Mouse (Mus musculus): Measurements from ENCODE around the gene Fgfr1op2.
"Not testable (repeated sequence)": the region's sequence is repeated elsewhere in the genome, so short reads cannot be mapped to it uniquely, and the experiment has no call there.

The Fgfr1op2 gene

DNA sequence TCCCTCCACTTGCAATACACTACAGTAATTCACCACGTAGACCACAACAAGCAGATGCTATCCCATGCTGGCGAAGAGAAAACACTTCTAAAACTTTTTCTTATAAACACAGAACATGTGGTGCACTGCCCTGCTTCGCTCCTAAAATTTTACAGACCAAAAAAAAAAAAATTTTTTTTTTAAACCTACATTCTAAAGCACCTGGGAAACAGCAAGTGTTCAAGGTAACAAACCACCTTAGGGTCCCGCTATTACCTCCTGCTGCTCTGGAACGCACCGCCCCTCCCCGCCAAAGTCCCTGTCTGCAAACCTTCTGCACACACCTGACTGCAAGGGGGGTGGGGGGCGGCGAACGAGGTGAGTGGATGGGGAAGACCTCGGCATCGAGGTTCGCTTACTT lies at the start of gene Fgfr1op2:
Gene Fgfr1op2, plus strand, starts transcription at position 301 of the 400 bp plus-strand sequence.
- no peak for DNase-seq (ENCODE audit: low spot score)

DNA sequence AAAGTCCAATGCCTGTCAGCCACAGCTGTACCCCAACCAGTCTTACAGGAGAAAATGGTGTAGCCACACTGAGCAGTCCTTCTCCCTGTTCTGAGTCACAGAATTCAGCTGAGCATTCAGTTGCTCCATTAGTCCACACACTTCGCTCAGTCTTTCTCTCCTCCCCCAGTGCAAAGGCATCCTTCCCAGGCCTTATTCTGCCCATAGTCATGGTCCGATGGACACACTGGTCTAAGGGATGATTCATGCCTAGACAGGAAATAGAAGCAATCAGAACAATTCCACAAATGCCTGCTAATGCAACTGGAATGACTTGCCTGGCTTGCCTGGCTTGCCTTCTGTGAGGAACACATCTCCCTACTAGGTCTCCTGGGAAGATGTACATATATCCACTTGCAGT lies 49.5 kb upstream of the Fgfr1op2 start:
- no peak for DNase-seq (ENCODE audit: low spot score)

DNA sequence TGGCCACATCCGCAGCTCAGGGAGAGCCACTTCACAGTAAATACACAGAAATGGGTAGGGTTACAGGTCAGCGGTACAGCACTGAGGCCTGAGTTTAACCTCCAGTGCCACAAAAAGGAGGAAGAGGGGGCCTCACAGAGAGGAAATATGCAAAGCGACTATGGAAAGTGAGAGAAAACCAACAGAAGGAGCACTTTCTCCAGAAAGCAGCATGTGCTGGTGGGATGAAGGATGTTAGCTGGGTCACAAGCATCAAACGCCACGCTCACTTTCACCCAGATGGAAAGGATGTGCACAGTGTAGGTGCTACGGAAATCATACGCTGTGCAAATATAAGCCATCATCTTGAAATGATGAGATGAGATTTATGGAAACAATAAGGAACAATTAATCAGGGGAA lies 46.6 kb upstream of the Fgfr1op2 start:
- DNase-seq (ENCODE audit: low spot score), result no peak

DNA sequence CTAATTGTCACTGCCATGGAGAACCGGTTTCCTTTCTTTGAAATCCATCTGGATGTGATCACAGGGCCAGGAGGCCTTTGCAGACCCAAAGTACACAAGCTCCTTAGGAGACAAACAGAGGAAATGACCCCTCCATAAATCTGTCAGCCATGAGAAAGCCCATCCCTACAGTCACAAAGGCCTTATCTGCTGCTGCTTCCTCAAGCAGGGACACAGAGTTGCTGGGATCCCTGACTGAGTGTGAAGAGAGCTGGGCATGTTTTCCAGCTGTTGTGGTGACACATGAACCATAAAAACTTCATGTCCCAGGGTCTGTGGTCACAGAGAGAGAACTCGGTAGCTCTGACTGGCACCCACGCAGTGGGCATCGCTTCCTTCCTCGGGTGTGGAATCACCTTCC lies 46.2 kb upstream of the Fgfr1op2 start:
- DNase-seq (ENCODE audit: low spot score), result no peak

DNA sequence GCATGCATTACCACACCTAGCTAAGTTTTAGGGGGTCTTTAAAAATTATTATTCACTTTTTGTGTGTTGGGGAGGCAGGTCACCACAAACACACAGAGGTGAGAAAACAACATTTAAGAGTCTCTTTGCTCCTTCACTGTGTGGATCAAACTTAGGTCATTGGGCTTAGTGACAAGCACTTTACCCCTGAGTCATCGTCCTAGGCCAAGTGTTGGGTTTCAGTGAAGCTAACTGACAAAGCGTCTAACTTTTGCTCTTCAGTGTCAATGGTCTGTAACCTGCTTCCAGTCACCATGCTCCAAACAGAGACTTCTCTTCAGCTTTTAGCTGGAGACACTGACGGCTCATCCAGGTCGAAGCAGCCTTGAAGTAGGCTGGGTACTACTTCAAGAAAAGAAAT lies 43.9 kb upstream of the Fgfr1op2 start:
- DNase-seq (ENCODE audit: low spot score), result no peak

- DNase-seq (ENCODE audit: low spot score), result no peak
Measured at GRCm38 (mm10) chr6:146535501-146535900, 41.5 kb upstream of the Fgfr1op2 start.

- DNase-seq (ENCODE audit: low spot score), result no peak
Measured at GRCm38 (mm10) chr6:146537111-146537510, 39.9 kb upstream of the Fgfr1op2 start.

- no peak for DNase-seq (ENCODE audit: low spot score)
Measured at GRCm38 (mm10) chr6:146538071-146538470, 38.9 kb upstream of the Fgfr1op2 start.

GRCm38 (mm10) chr6:146538661-146539060 lies 38.3 kb upstream of the Fgfr1op2 start:
- DNase-seq (ENCODE audit: low spot score), result no peak

DNA sequence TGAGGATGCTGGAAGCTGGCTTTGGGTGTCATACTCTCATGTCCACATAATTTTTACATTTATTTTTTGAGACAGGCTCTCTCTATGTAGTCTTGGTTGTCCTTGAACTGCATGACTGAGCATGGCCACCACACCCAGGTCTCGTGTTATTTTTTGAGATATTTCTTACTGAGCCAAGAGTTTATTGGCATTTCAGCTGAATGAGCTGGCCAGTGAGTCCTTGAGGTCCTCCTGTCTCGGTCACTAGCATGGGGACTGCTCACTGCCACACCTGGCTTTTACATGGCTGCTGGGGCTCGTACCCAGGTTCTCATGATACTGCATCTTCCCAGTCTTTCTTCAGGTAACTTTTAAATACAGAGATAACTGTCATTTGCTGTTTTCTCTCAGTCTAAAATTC lies 36.6 kb upstream of the Fgfr1op2 start:
- DNase-seq (ENCODE audit: low spot score), result no peak

GRCm38 (mm10) chr6:146544622-146545021 lies 32.4 kb upstream of the Fgfr1op2 start:
- DNase-seq (ENCODE audit: low spot score), result no peak

GRCm38 (mm10) chr6:146545289-146545865 lies 31.6 kb upstream of the Fgfr1op2 start:
- DNase-seq (ENCODE audit: low spot score), result no peak

DNA sequence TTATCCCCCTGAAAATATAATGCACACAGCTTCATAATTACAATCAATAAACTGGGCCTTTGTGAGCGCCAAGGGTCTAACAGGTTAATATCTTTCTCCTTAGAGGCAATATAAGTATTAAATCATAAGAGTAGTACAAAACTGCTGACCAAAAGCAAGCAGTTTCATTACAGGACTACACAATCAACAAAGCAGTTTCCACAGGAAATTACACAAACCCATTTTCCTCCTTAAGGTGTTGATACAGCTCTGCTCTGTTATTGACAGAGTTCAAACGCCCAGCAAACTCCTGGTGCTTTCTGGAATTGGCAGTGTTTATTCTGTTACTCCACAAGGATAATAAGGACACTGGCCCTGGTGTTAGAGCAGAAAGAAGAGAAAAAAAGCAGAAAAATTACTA lies 26.6 kb upstream of the Fgfr1op2 start:
- no peak for DNase-seq (ENCODE audit: low spot score)

DNA sequence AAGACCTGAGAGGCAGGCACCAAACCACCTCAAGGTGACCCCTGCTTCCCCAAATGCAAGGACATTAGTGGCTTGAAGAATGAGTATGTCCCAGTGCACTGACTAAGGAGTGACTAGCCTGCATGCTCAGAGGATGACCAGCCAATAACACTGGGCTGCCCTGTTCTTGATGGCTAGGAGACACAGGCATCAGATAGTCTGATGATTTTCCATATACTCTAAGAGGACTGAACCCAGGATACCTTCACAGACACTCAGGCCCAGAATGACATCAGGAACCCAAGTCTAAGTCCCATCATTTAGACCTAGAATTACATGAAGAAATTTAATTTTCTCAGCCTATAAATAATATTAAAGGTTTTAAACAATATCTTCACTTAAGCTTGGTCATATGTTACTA lies 25.7 kb upstream of the Fgfr1op2 start:
- DNase-seq (ENCODE audit: low spot score), result no peak

DNA sequence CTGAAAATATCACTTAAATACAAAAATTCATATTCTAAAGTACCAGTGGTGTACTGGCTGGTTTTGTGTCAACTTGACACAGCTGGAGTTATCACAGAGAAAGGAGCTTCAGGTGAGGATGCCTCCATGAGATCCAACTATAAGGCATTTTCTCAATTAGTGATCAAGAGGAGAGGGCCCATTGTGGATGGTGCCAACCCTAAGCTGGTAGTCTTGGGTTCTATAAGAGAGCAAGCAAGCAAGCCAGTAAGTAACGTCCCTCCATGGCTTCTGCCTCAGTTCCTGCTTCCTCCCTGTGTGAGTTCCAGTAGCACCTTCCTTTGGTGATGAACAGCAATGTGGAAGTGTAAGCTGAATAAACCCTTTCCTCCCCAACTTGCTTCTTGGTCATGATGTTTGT lies 14.5 kb upstream of the Fgfr1op2 start:
- DNase-seq (ENCODE audit: low spot score), result not testable (repeated sequence)

DNA sequence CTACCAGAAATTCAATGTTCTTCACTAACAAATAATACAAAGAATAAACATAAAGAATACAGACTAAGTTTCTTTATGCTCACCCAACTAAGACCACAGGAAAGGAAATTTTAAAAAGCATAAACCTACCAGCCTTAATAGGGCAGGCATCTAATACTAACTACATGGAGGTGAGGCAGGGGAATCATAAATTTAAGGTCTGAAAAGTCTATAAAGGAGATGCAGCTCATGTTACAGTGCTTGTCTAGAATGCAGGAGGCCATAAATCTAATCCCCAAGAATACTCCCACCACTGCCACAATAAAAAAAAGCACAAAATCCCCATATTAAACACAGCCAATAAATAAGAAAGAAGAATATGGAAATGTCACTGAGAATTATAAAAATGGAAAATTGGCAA lies 4.9 kb upstream of the Fgfr1op2 start:
- DNase-seq (ENCODE audit: low spot score), result no peak

DNA sequence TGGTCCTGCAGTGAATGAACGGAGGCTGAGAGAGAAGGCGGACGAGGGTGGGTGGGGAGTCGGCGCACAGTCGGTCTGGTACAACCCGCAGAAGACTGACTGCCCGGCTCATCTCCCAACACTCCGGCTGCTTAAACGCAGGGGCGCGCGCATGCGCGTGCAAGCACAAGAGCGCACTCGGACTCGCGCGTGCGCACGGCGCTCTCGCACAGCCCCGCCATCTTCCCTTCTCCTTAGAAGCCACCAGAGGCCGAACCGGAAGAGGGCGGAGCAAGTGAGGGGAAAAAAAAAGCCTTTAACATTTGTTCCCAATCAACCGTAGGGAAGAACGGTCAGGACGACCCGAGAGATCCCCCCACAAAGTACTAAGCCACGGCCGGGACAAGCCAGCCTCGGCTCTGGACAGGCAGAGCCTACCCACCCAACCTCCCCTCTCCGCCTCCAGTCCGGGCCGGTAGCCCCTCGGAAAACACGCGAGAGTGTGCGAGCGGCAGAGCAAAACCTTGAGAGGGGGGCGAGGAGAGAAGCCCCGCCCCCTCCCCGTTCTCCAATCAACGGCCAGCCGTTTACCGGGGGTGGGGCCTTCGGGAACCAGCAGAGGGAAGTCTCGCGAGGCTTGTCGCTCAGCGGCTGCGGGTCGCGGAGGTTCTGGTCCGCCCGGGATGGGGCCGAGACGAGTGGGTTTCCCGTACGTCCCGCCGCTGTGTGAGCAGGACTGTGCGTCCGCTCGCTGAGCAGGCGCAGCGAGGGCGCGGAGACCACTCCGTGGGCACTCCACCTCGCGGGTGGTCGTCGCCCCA lies 507 bp downstream of the Fgfr1op2 start, which contains the start of gene Ints13:
Gene Ints13, minus strand, starts transcription at position 526 of the 800 bp plus-strand sequence.
- peak; percentile 97 for DNase-seq (ENCODE audit: low spot score)

DNA sequence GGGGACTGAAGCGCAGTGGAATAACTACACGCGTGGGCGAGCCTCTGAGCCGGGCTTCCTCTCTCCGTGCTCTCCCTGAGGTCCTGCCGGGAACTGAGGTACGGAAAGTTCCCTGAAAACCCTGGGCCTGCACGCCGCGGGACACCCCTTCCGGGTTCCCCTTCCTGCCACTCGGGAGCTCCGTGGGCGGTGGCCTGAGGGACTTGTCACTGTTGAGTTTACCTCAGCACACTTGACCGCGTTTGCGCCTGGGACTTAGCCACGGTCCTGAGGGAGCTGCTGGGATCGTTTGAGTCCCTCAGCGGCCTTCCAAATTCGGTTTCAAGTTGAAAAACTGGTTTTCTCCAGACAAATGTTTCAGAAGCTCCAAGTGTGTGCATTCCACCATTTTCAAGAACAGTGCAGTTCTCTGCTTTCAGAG lies 1.1 kb downstream of the Fgfr1op2 start:
- peak; percentile 43 for DNase-seq (ENCODE audit: low spot score)

DNA sequence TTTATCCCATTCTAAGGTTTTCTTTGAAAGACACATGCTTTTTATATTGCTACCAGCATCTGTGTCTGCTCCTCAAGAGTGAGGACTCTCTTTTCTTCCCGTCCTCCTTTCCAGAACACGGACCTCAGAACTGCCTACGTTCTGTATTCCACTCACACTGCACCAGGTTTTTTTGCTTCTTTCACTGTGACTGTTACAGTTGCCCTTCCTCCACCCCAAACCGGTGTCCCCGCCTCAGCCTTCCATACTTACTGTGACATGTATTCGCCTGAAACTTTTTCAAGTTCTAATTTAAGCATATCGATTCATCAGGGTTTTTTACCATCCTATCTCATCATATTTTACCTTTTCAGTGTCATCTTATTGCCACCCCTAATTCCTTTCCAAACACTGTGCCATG lies 1.6 kb downstream of the Fgfr1op2 start:
- no peak for DNase-seq (ENCODE audit: low spot score)

DNA sequence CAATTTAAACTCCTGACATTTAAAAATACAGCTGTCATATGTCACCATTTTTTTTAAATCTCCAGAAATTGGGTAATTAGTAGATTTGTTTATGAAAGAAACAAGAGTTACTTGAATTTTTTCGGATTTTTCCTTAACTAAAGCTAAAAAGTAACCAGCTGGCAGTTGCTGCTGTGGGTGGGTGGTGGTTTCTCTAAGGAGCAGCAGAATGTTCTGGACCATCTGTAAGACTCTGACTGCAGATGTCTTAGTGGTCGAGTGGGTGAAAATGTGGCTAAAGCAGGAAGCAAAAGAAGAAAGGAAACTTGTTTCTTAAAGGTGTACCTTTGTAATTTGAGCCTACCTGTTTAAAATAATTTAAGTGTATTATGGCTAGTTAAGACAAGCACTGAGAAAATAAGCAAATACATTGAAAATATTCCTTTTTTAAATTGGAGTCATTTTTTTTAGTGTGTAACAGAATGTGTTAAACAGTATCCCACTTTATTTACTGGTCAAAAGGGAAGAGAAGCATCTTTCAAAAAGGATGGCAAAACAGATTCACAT lies 3.5 kb downstream of the Fgfr1op2 start:
- DNase-seq (ENCODE audit: low spot score), result no peak

DNA sequence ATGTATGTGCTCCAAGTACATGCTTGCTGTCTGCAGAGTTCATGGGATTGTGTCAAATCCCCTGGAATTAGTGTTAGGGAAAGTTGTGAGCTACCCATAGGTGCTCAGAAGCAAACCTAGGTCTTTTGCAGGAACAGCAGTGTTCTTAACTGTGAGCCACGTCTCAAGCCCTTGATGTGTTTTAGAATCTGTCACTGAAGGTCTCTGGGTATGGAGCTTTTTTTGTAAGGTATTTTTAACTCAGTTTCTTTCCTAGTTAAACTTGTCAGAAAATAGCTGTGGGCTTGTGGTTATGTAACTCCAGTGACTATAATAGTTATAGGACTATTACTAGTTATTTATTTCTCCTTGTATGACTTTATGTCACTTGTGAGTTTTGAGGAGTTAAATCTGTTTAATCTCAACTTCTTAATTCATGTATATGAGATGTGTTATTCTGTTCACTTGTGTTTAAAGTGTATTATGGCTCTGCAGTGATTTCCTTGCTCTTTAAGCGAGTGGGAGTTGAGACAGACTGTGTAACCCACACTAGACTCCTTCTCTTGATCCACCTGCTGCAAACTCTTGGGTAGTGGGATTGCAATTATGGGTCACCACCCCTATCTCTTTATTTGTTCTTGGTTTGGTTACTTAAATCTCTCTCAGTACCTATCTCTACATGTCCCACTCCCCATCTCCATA lies 6.5 kb downstream of the Fgfr1op2 start:
- no peak for DNase-seq (ENCODE audit: low spot score)

DNA sequence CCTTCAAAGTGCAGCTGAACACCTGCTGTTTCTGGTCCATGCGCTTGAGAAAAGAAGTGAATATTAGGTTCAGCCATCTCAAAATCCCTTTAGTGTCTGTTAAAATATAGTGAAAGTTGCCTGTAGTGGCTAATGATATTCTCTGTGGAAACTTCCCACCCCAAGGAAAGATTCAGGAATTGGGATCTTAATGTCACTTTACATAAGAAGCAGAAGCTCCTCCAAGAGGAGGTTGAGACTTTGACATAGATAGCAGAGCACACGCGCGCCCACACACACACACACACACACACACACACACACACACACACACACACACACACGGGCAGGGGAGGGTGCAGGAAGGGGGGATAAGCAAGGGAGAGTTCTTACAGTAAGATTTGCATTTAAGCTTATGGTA lies 8.1 kb downstream of the Fgfr1op2 start:
- no peak for DNase-seq (ENCODE audit: low spot score)

GRCm38 (mm10) chr6:146602601-146603000 lies 25.6 kb downstream of the Fgfr1op2 start:
- no peak for DNase-seq (ENCODE audit: low spot score)
